Mouse (Mus musculus) ES-E14 (cell line): ENCODE data around the gene Mtr.

ENCODE experiments used
- CHD2 ChIP-seq: IDR thresholded peaks from 2 replicates; pipeline ENCODE4 v1.6.1; 2014; ENCODE audit warnings: mild to moderate bottlenecking, low read depth, low read length, inconsistent platforms
- ZNF384 ChIP-seq: IDR thresholded peaks from 2 replicates; pipeline ENCODE4 v1.6.1; 2012; ENCODE audit warnings: low read depth, low read length, inconsistent platforms

GRCm38 (mm10) chr13:12250496-12250895, 7.4 kb downstream of the Mtr start:
- TF ChIP-seq ZNF384 (no peak), CHD2 (no peak)
